Mouse (Mus musculus): ENCODE measurements at regions not wholly inside any gene's neighbourhood (a gene's known extent, or its start where the extent isn't known, plus 50 kb on each side); places are given as distances from the start of the nearest gene placed in this dataset.
A peak's percentile ranks its signal among the peaks of the same experiment; 100 is the strongest.

DNA sequence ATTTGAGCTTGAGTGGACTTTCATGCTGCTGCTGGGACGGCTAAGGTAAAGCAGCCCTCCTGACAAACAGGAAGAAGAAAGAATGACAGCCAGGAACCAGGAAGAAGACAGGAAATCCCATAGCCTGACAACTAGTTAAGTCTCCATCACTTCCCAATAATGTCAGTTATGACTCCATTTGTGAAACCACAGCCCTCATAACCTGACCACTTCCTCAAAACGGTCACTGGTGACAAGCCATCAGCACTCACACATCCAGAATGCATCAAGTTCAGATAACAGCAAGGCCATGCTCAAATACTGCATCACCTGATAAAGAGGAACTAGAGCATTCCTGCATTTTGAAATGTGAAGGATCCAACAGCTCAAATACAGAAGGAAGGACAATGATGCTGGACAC is 288.3 kb downstream of the Zfp706 start:
- no peak for DNase-seq

DNA sequence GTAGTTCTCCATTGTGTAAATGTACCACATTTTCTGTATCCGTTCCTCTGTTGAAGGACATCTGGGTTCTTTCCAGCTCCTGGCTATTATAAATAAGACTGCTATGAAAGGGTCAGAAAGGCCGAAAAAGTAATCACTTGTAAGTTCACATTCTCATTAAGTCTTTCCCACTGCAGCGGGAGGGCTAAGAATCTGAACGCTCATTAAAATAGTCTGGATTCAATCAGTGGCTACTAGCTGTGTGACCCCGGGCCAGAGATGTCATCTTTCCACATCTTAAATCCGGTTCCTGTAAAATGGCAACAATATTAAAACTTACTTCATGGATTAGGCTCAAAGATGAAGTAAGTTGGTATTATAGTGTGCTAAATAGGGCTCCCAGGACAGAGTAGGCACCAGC is 289.7 kb downstream of the Zfp706 start:
- no peak for DNase-seq

GRCm38 (mm10) chr15:36716686-36717038 is 290.9 kb downstream of the Zfp706 start:
- no peak for DNase-seq

DNA sequence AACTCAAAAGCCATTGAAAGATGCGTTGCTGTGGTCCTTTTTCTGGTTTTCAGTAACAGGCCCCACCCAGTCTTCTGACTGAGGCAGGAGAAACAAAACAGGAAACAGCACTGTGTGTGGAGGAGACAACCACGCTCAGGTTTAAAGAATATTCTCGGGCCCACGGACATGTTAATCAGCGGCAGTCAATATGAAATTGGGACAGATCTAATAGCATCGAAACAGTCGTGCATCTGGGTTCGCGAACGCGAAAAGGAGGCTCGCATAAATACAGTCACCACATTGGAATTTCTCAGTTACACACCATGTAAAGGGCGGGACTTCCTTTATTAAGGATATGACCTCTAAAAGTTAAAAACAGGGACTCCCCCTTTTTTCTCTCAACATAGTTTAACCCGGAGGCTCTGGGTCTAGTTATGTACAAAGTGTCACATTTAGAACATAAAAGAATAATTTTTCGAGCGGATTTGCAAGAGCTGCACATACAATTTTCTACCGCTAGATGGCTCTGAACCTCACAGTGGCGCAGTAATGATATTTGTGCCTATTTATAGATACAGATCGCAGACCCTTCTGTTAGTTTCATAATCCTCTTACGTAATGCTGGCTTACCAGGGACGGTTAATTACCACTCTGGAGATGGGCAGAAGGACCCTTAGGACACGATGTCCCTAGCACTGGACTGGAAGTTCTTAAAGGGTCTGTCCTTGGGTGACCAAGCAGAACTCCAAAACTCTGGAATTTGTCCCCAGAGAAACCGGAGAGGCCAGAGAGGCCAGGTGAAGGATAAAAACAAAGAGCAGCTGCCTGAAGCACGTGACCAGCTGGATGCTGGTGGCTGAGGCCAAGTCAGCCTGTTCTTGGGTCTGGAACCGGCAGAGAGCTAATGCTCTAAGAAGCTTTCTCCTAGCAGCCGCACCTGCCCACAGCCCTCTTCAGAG is 291.6 kb downstream of the Zfp706 start:
- DNase-seq: peak; percentile 61 to 80

DNA sequence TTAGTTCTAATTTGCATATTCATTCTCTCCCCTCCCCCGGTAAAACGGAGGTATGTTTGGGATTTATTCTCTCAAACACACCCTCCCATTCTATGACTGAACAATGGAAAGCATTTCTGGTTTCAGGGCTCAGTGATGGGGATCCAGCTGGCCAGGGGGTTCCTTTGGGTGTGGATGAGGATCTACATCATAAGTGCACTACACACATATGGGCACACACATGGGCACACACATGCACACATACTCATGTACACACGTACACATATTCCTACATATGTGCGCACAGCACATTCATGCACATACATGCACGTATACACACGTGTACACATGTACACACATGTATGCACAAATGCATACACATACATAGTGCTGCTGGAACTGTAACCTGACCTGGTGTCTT is 292.4 kb downstream of the Zfp706 start:
- no peak for DNase-seq

- no peak for DNase-seq
Measured at GRCm38 (mm10) chr15:36709788-36710187, 297.8 kb downstream of the Zfp706 start.

DNA sequence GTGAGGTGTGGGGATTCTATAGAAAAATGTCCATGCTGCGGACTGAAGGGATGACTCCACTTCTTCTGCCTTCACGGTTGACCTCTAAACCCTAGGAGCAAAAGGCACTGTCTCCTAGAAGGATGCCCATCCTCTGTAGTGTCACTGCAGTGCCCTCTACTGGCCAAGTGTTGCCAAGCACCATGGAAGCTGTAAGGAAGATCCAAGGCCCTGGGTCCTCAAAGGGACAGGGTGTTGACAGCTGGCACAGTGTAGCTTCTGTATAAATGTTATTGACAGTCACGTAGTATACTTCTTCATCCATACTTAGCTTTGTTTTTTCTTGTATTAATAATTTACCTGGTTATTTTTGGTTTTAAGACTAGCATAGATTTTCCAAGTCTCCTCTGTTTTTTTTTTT is 299.1 kb downstream of the Zfp706 start:
- peak; percentile 89 for DNase-seq

- DNase-seq: peak; percentile 73 to 82
Measured at GRCm38 (mm10) chr15:36705990-36706389, 301.6 kb downstream of the Zfp706 start.

DNA sequence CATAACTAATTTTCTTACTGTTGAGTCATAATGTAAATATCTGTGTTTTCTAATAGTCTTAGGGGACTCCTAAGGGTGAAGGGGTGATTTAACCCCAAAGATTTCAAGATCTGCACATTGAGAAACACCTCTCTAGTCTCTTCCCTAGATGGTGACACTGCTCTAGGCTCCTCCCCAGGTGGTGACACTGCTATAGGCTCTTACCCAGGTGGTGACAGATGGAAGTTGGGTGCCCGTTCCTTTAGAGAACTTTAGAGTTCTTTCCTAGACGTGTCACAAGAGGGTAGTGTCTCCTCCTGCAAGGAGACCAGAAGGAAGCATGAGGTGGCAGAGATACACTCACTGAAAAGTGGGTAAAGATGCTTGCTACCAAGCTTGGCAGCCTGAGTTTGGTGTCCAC is 302.2 kb downstream of the Zfp706 start:
- no peak for DNase-seq

- no peak for DNase-seq
Measured at GRCm38 (mm10) chr15:36701846-36702245, 305.7 kb downstream of the Zfp706 start.

- no peak for DNase-seq
Measured at GRCm38 (mm10) chr15:36700196-36700595, 307.4 kb downstream of the Zfp706 start.

DNA sequence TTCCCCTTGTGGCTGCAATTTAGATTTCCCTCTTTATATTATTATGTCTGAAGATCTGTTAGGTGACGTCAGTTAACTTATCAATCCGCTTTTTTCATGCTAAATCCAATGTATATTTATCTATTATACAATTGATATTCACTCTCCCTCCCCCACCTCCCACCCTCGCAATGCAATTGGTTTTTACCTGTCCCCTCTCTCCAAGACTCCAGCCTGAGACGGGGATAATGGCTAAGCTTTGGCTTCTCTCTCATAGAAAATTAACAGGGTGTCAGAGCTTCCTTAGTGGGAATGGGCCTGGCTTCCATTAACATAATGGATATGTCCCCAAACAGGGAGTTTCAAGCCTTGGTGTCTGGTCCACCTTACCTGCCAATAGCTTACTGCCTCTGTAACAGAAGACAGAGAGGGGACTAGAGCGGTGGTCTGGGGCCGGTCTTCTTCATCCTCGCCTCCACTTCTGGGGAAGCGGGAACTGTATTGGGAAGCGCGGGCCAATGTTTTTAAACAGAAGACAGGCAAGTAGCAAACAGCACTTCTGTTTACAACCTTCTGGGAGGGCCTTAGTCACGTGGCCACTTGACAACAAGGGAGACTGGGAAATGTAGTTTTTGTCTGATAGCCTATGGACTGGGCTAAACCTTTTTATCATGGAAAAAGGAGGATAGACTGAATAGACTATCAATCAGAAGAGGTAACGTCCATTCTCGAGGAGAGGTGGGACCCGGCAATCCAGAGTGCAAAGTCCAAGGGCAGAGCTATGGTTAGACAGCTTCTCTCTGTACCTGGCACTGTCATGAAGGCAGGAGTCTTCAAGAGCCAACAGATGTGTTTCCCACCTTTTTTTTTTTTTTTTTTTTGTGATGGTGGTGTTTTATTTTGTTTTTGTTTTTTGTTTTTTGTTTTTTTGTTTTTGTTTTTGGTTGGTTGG is 312.1 kb downstream of the Zfp706 start:
- DNase-seq: peak; percentile 43 to 58

GRCm38 (mm10) chr15:36691002-36691652 is 316.4 kb downstream of the Zfp706 start:
- DNase-seq: no peak

DNA sequence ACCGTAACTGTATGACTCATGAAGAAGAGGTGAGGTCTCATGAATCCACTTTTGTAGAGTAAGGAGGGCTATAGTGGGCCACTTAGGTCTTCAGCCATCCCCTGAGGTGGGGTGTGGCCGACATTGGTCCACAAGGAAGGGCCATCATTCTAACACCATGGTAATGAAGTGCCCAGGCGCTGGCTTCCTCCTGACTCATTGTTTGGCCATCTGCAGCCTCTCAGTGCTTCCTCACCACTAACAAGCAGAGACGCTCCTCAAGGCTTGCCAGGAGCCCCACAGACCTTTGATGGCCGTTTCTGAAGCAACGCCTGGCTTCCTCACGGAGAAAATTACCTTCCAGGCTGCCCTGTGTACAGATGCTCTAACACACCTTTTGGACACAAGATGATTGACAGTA is 317.7 kb downstream of the Zfp706 start:
- DNase-seq: no peak

DNA sequence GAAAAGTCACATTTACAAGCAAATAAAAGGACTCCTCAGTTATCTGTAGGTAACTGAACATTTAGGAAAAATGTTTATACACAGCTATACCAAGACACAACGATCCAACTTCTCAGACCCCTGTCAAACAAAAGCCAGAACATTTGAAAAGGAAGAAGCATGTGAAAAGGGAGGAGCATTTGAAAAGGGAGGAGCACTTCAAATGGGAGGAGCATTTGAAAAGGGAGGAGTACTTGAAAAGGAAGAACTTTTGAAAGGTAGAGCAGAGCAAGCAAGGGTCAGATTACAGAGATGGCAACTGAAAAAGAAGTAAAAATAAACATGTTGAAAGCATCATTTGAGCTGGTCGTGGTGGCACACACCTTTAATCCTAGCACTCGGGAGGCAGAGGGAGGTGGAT is 318.3 kb downstream of the Zfp706 start:
- no peak for DNase-seq

DNA sequence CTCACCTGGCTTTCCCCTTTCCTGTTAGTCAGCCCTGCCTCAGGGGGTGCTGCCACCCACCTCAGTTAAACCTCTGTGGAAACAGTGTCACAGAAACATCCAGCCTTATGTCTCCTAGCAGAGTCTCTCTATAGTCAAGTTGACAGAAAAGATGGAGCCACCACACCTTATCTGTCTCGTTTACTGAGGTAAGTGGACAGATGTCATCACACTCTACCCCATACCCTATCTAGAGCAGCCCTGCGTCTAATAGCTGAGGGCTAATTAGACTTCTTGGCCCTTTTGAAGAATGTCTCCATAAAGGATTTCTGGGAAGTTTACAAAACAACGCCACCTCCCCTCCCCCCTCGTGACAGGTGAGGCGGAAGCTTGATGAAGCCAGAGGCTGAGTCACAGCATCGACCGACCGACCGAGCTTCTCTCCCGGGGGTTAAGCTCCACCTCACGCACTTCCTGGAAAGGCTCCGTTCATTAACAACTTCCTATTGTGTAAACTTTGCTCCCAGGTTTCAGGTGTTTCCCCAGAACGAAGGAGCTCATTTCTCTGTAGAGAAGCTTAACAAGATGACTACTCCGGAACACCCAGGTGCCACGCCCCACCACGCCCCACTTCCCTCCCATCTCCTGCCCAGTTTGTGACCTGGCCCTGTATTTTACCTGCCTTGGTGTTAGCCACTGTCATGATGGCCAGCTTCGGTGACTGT is 319.4 kb downstream of the Zfp706 start:
- DNase-seq: peak; percentile 30 to 49

- no peak for DNase-seq
Measured at GRCm38 (mm10) chr15:36684684-36685083, 322.9 kb downstream of the Zfp706 start.

DNA sequence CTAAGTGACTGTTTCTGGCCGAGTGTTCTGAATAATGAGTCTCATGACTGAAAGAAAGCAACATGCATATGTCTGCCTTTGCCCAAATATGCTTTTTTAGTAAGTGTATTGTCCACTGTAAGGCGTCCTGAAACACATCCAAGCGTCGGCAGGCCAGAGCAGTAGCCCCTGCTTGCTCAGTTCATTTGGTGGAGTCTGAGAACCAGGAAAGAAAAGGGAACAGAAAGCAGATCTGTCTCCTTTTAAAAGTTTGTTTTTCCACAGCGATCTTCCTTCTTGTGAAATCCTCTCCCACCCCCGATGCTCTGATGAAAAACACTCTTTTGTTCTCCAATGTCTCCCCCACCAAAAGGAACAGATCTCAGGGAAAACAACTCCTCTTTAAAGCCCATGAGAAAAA is 324.7 kb downstream of the Zfp706 start:
- no peak for DNase-seq

GRCm38 (mm10) chr15:36682159-36682558 is 325.4 kb downstream of the Zfp706 start:
- DNase-seq: no peak

DNA sequence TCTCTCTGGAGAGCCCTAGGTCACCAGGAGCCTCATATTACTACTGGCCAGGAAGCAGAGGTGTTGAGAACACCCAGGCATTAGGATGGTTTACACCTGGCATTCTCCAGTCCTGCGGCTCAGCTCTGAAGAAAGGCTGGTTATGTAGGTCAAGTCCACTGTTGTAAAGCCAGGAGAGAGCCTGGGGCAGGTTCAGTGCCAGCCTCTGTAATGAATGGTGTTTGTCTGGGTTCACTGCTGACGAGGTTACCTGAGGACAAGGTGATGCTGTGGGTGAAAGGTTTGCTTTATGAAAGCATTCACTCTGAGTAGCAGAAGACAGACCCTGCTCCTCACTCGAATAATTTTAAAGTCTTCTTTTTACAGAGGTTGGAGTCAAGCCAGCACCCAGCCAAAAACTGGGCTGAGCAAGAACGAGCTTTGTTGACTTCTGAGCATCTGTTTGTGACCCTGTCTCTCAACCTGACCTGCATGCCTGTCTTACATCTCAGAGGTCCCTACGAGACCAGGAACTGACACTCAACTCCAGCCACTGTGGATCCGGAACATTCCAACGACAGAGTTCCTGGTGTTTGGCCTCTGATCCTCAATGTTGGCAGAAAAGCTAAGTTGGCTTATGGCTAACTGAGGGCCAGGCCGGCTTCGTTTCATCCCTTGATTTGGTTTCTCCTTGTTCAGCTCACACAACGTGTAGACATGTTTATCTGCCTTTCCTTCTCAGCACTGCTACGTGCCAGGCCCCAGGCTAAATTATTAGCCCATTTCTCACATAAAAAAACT is 327.0 kb downstream of the Zfp706 start:
- DNase-seq: no peak

DNA sequence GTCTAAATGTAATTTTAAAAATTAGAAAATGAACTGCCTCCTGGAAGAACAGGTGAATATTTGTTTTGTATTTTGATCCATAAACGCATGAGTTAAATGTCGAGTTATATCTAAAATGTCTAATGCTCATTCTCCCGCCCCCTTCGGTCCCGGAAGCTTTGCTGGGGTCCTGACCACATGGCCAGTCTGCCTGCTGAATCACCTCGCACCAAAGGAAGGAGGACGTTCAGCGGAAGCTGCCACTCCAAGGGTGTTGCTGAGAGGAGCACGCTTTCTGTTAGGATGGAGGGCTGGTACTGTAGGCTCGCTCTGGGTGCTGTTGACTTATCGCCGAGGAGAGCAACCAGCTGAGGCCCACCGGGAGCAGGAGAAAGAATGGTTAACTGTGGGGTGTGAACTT is 328.0 kb downstream of the Zfp706 start:
- no peak for DNase-seq

DNA sequence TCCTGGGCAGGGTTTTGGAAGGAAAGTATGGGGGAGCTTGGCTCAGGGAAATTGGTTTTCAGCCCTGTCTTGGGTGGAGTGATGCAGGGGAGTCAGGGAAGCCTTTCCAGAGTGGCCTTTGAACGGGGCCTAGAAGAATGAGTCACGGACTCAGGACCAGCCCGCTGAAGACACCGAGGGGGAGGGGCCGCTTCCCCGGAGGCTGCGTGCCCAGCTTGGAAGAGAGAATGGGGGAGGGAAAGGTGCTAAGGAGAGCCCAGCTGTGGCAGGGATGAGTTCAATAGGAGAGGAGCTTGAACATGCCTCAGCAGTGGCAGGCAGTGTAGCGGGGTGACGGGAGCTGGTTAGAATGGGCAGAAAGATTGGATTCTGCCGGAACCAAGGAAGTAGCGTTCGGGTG is 337.8 kb downstream of the Zfp706 start:
- DNase-seq: peak; percentile 28 to 53

All from kidney, postnatal 4 days (tissue).